Mouse (Mus musculus): Measurements from ENCODE around the gene 2010003K11Rik. TPM values are rescaled to one million over a fixed set of nuclear protein-coding genes. Genes with fewer than 3 reads are reported as not detected.
"Not testable (repeated sequence)": the region's sequence is repeated elsewhere in the genome, so short reads cannot be mapped to it uniquely, and the experiment has no call there.

2010003K11Rik gene
- polyA plus RNA-seq, 1 experiment from 2014 or later: not detected

DNA sequence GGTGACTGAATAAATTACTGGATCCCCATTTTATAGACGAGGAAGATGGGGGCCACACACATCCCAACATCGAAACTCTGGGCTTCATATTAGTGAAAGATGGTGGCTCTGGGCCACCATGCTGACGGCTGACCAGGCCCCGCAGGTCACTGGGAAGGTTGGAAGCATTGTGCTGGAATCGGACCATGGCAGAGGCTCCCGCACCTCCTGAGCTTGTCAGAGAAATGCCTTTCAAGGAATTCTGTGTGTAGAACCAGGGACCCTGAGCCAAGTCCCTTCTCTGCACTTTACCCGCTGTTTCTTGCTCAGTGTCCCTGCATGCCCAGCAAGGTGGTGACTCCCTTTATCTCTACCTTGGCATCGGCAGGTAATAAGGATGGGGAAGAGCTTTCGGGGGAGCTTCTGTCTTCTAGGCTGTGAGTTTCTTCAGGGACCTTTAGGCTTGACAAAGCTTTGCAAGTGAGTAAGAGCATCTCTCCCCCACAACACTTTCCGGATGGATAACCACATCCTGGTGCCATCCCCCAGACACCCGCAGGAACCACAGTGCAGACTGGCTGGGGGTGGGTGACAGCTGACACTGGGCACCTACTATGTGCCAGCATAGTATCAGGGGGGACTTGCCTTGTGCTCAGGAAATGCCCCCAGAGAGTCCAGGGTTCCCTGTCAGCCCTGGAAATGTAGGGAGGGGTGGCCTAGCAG, 23.0 kb downstream of the 2010003K11Rik start:
- H3K9me3 ChIP-seq (replicated peaks): no peaks in the 10 kb centered on the region
- H3K27me3 ChIP-seq: peaks cover 42% of the 10 kb centered on the region
- no peaks in the 10 kb centered on the region for H3K36me3 ChIP-seq (ENCODE audit: poor library complexity, severe bottlenecking)
- H3K4me1 ChIP-seq: peaks cover 11% of the 10 kb centered on the region; the same call in 1 of the 2 replicates
- H3K4me3 ChIP-seq: no peak overlapping the region
- no peak overlapping the region for H3K27ac ChIP-seq
- no peak overlapping the region for H3K9ac ChIP-seq
- no peak overlapping the region for H3K4me2 ChIP-seq
- no peak for ATAC-seq
- WGBS: 74% methylated on average over 11 of the region's 11 CpGs

GRCm38 (mm10) chr19:4474739-4475138, 23.6 kb downstream of the 2010003K11Rik start:
- no peak for ATAC-seq
- Histone ChIP-seq H3K4me1 (peaks cover 11% of the 10 kb centered on the region; the same call in 1 of the 2 replicates), H3K9me3 (replicated peaks) (no peaks in the 10 kb centered on the region), H3K4me2 (no peak overlapping the region), H3K27ac (no peak overlapping the region), H3K9ac (no peak overlapping the region), H3K27me3 (peaks cover 42% of the 10 kb centered on the region), H3K36me3 (ENCODE audit: poor library complexity, severe bottlenecking) (no peaks in the 10 kb centered on the region), H3K4me3 (no peak overlapping the region)
- WGBS: 46% methylated on average over 3 of the region's 3 CpGs

DNA sequence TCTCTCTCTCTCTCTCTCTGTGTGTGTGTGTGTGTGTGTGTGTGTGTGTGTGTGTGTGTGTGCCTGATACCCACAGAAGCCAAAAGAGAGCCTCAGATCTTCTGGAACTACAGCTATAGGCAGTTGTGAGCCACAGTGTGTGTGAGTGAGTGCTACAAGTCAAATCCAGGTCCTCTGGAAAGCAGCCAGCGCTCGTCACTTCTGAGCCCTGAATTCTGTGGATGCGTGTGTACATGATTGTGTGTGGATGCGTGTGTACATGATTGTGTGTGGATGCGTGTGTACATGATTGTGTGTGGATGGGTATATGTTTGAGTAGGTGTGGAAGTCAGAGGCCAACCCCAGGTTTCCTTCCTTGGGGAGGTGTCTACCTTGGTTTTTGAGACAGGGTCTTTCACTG, 24.8 kb downstream of the 2010003K11Rik start:
- no peak for ATAC-seq
- Histone ChIP-seq H3K4me2 (no peak overlapping the region), H3K9me3 (replicated peaks) (no peaks in the 10 kb centered on the region), H3K27ac (no peak overlapping the region), H3K36me3 (ENCODE audit: poor library complexity, severe bottlenecking) (no peaks in the 10 kb centered on the region), H3K4me3 (no peak overlapping the region), H3K4me1 (peaks cover 11% of the 10 kb centered on the region; the same call in 1 of the 2 replicates), H3K9ac (no peak overlapping the region), H3K27me3 (peaks cover 39% of the 10 kb centered on the region)
- 86% methylated on average over 5 of the region's 5 CpGs for WGBS

DNA sequence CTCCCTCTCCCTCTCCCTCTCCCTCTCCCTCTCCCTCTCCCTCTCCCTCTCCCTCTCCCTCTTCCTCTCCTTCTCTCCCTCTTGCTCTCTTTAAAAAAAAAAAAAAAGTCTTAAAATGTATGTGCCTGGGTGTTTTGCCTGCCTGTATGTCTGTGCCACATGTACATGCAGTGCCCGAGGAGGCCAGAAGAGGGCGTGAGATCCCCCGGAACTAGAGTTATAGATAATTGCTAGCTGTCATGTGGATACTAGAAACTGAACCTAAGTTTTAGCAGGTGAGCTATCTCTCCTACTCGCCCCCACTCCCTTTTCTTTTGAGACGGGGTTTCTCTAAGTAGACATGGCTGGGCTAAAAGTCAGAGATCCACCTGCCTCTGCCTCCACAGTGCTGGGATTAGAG, 30.0 kb downstream of the 2010003K11Rik start:
- Histone ChIP-seq H3K4me2 (no peak overlapping the region), H3K9ac (no peak overlapping the region), H3K4me3 (no peak overlapping the region), H3K9me3 (replicated peaks) (no peaks in the 10 kb centered on the region), H3K4me1 (no peaks in the 10 kb centered on the region), H3K27me3 (no peaks in the 10 kb centered on the region), H3K27ac (no peak overlapping the region), H3K36me3 (ENCODE audit: poor library complexity, severe bottlenecking) (no peaks in the 10 kb centered on the region)
- 35% methylated on average over 5 of the region's 5 CpGs for WGBS
- no peak for ATAC-seq

- Histone ChIP-seq H3K36me3 (ENCODE audit: poor library complexity, severe bottlenecking) (no peaks in the 10 kb centered on the region), H3K4me3 (no peak overlapping the region), H3K4me2 (no peak overlapping the region), H3K27me3 (no peaks in the 10 kb centered on the region), H3K9ac (no peak overlapping the region), H3K27ac (no peak overlapping the region), H3K4me1 (no peaks in the 10 kb centered on the region), H3K9me3 (replicated peaks) (no peaks in the 10 kb centered on the region)
- WGBS: 87% methylated on average over 4 of the region's 4 CpGs
- no peak for ATAC-seq
These were observed 33.7 kb downstream of the 2010003K11Rik start for GRCm38 (mm10) chr19:4464666-4465065.

DNA sequence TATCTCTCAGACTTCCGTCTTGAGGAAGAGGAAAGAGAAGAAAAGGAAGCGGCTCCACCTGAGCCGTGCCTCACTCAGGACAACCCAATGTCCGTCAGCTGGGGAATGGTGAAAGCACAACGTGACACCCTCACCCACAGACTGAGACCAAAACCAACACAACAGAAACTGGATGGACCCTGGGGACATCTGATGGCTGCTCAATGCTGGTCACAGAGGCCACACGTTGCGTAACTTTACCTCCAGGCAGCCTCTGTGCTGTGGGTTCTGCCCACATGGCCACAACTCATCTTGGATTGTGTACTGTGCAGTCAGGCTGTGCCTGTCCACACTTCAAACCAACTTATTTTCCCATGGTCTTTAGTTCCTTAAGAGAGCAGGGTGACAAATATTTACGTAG, 36.4 kb downstream of the 2010003K11Rik start:
- H3K27me3 ChIP-seq: no peaks in the 10 kb centered on the region

DNA sequence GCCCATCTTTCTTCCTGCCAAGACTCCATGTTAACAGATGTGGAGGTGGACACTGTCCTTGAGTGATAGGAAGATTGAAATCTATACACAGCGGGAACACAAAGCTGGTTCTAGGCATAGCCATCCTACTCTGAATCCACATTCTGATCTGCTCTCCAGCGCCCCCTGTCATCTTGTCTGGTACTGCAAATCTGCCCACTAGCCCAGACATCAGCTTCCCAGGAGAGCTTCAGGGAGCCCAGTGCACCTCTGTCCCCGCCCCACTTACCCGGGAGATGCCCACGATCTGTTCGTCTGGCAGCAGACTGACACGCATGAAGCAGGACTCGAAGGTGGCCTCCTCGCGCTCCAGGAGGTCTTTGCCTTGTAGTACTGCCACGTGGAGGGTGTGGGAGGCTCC, 42.2 kb downstream of the 2010003K11Rik start:
- H3K4me2 ChIP-seq: no peak overlapping the region
- no peak overlapping the region for H3K9ac ChIP-seq
- ATAC-seq: no peak
- no peak overlapping the region for H3K27ac ChIP-seq
- H3K4me3 ChIP-seq: no peak overlapping the region
- no peaks in the 10 kb centered on the region for H3K4me1 ChIP-seq
- H3K36me3 ChIP-seq (ENCODE audit: poor library complexity, severe bottlenecking): no peaks in the 10 kb centered on the region
- 11% methylated on average over 11 of the region's 11 CpGs for WGBS
- H3K27me3 ChIP-seq: 0 out of 2 replicates have a peak, but pooled peaks cover 6% of the 10 kb centered on the region
- no peaks in the 10 kb centered on the region for H3K9me3 ChIP-seq (replicated peaks)

More for the DNA sequence above, 36.4 kb downstream of the 2010003K11Rik start:
- Histone ChIP-seq H3K4me2 (no peak overlapping the region), H3K4me3 (no peak overlapping the region), H3K27ac (no peak overlapping the region), H3K4me1 (no peaks in the 10 kb centered on the region), H3K36me3 (ENCODE audit: poor library complexity, severe bottlenecking) (no peaks in the 10 kb centered on the region), H3K9ac (no peak overlapping the region), H3K9me3 (replicated peaks) (no peaks in the 10 kb centered on the region)
- WGBS: 92% methylated on average over 8 of the region's 8 CpGs
- ATAC-seq: no peak

- H3K4me1 ChIP-seq: no peaks in the 10 kb centered on the region
- H3K4me3 ChIP-seq: no peak overlapping the region
- no peak overlapping the region for H3K9ac ChIP-seq
- ATAC-seq: no peak
- 81% methylated on average over 15 of the region's 15 CpGs for WGBS
- no peaks in the 10 kb centered on the region for H3K36me3 ChIP-seq (ENCODE audit: poor library complexity, severe bottlenecking)
- no peak overlapping the region for H3K4me2 ChIP-seq
- no peaks in the 10 kb centered on the region for H3K9me3 ChIP-seq (replicated peaks)
- 0 out of 2 replicates have a peak, but pooled peaks cover 6% of the 10 kb centered on the region for H3K27me3 ChIP-seq
- no peak overlapping the region for H3K27ac ChIP-seq
These were observed 43.1 kb downstream of the 2010003K11Rik start for GRCm38 (mm10) chr19:4455071-4455800.

- H3K4me2 ChIP-seq; H3K4me1 ChIP-seq; H3K27me3 ChIP-seq; H3K4me3 ChIP-seq; H3K9me3 ChIP-seq (replicated peaks); H3K36me3 ChIP-seq (ENCODE audit: poor library complexity, severe bottlenecking); H3K9ac ChIP-seq; H3K27ac ChIP-seq; ATAC-seq: not testable (repeated sequence)
- WGBS: 86% methylated on average over 1 of the region's 1 CpGs
These were observed 44.3 kb downstream of the 2010003K11Rik start for GRCm38 (mm10) chr19:4454040-4454439.

DNA sequence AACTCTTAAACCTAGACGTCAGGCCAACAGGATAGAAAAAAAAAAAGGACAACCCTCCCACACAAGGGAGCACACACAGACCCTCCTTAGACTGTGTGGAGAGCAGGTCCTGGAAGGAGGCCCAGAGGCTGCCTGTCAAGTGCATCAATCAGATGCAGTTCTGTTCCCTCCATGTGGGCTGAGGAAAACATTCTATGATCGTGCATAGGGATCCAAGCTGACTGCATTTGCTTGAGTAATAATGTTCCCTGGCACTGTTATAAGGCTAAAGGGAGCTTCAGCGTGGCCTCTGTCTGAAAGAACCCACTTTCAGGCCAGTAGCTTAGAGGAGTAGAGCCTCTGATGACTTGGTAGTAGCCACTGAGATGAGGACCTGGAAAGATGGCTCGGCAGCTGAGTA, 45.9 kb downstream of the 2010003K11Rik start:
- Histone ChIP-seq H3K9ac (no peak overlapping the region), H3K27me3 (0 out of 2 replicates have a peak, but pooled peaks cover 6% of the 10 kb centered on the region), H3K4me3 (no peak overlapping the region), H3K27ac (no peak overlapping the region), H3K4me2 (no peak overlapping the region), H3K9me3 (replicated peaks) (no peaks in the 10 kb centered on the region), H3K36me3 (ENCODE audit: poor library complexity, severe bottlenecking) (no peaks in the 10 kb centered on the region), H3K4me1 (no peaks in the 10 kb centered on the region)
- 46% methylated on average over 4 of the region's 4 CpGs for WGBS
- ATAC-seq: no peak

DNA sequence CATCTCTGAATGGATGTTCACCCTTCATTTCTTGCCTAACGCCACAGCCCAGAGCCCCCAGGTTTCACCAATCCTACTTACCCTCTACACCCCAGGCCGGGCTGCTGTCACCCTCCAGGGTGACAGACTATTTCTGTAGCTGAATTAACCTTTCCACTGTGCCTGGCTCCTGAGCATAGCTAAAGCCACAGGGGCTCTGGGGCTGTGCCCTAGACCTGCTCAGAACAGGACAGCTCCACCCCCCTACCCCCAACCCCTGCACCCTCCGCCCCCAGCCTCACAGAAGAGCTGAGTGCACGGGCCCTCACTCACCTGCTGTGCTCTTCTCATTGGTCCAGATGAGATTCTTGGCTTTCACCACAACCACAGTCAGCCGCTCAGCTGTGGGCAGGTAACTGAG, 46.4 kb downstream of the 2010003K11Rik start:
- Histone ChIP-seq H3K4me3 (no peak overlapping the region), H3K27me3 (0 out of 2 replicates have a peak, but pooled peaks cover 6% of the 10 kb centered on the region), H3K36me3 (ENCODE audit: poor library complexity, severe bottlenecking) (no peaks in the 10 kb centered on the region), H3K4me2 (no peak overlapping the region), H3K9me3 (replicated peaks) (no peaks in the 10 kb centered on the region), H3K27ac (no peak overlapping the region), H3K9ac (no peak overlapping the region), H3K4me1 (no peaks in the 10 kb centered on the region)
- no peak for ATAC-seq
- WGBS: 16% methylated on average over 5 of the region's 5 CpGs

DNA sequence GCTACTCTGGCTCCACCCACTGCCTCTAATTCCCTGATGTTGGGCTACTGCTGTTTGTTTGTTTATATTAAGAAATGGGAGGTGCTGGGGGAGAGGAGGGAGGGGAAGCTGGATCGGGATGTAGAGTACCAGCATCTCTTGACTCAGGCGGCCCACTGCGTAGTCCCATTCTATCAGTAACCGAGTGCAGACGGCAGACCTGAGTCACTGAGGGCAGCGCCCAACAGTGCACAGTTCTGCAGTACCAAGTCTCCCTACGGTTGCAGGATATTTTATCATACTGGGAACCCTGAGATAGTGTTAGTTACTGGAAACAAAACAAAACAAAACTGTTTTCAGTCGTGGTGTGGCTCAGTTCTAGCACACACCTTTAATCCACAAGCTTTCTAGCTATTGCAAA, 47.3 kb downstream of the 2010003K11Rik start:
- WGBS: 67% methylated on average over 8 of the region's 8 CpGs
- Histone ChIP-seq H3K27ac (no peak overlapping the region), H3K9me3 (replicated peaks) (no peaks in the 10 kb centered on the region), H3K9ac (no peak overlapping the region), H3K36me3 (ENCODE audit: poor library complexity, severe bottlenecking) (no peaks in the 10 kb centered on the region), H3K27me3 (0 out of 2 replicates have a peak, but pooled peaks cover 2% of the 10 kb centered on the region), H3K4me1 (no peaks in the 10 kb centered on the region), H3K4me2 (no peak overlapping the region), H3K4me3 (no peak overlapping the region)
- no peak for ATAC-seq

Measured in forebrain, embryonic 13.5 days (tissue).